Mouse (Mus musculus) kidney, postnatal 14 days (tissue): ENCODE data around the gene Wipi1.

Experiments used
- DNase-seq: peaks from one replicate; pipeline ENCODE4 v3.0.0; 2022; ENCODE audit warnings: mixed read lengths

The Wipi1 gene

DNA sequence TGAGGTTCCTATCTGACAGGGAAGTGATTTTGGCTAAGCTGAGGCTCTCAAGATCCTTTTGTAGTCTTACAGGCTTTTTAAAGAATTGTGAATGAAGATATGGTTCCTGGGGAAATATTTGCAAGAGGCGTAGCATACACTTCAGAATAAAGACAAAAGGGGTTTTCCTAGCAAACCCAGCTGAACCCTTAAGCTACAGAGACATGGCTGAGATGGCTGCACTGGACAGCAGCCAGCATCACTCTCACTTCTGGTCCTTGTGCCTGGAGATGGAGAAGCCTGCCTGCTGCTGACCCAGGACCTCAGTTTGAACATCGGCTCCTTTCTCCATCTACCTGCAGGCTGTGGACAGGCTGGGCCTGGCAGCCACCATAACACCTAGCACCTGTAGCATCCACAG, 37.2 kb downstream of the Wipi1 start:
- DNase-seq = no peak

DNA sequence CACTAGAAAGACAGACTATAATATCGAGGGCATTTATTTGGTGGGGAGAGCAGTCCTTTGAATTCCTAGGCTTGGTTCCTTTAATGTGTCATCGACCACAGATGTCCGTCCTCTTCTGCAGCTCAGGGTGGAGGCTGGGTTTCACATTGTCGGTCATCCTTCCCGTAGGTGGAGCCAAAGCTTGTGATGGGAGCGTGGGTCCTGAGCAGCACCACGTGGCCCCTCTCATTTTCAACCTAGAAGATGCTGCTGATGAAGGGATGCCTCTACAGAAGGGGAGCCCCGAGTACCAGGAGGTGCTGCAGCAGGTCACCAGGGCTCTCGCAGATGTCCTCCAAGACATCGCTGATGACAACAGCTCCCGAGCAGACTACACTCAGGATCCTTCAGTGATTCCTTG, 39.7 kb downstream of the Wipi1 start:
- no peak for DNase-seq

DNA sequence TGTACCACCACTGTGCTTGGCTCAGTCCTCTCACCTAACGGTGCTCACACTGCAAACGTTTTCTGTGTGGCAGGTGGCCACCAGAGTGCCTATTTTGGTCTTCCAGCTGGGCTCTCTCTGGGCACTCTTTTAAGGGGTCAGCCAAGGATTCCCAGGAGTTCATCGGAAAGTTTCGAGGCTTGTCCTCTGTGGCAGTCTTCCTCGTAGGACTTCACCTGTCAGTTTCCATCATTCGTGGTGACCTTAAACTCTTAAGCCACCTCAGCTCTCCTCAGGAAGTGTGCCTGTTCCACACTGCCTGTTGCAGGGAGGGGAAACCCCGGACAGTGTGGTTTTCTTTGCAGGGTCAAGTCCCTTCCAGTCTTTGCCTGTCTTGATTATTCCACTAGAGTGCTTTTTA, 42.0 kb downstream of the Wipi1 start:
- DNase-seq = no peak

DNA sequence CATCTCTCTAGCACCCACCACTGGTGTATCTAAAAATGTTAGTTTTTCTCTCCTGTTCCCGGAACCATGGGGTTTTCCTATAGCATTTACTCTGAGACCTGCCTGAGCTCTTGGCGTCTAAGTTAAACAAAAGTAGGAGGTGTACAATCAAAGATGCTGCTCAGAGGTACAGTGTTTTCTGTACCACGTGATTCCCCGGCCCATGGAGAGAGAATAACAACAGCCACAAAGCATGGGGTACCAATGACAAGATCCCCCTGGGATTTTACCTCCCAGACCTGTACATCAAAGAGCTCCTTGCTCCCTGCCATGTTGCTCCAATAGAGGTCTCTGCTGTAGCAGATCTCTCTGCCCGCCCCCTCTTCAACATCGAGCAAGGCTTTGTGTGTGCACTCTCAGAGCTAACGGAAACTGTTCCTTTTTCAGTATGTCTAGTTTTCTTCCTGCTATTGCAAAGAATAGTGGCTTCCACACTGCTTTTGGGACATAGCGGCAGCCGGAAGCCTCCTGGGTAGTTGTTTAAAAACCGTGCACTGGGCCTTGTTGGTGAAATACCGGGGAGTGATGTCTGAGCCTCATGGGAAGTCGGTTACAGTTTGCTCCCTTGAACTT, 42.7 kb downstream of the Wipi1 start:
- no peak for DNase-seq

DNA sequence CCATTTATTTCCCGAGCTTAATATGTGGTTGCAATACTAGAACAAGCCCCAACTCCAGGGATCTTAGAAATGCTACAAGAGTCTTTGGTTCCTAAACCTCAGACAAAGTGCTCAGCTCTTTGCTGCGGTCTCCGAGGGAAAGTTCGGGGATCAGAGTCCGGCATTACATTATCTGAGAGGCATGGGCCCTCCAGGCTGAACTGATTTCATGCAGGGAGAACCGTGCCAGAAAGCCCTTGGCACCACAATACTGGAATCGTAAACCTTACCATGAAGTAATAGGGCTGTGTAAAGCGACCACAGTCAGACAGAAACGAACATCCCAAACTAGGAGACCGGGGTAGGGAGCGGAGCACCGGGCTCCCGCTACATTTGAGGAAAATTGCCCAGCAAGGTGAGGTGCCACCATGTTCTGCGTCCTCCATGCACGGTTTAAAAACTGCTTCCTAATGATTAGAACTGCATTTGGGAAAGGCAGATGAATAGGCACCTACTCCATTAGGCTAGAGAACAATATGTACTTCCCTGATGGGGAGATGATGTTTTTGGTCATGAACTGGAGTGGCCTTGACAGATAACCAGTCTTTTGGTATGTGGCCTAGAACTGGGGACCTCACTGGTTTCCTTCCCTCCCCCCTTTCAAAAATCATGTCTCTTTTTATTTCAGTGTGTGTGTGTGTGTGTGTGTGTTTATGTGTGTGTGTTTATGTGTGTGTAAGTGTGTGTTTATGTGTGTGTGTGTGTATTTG, 47.1 kb downstream of the Wipi1 start:
- no peak for DNase-seq

DNA sequence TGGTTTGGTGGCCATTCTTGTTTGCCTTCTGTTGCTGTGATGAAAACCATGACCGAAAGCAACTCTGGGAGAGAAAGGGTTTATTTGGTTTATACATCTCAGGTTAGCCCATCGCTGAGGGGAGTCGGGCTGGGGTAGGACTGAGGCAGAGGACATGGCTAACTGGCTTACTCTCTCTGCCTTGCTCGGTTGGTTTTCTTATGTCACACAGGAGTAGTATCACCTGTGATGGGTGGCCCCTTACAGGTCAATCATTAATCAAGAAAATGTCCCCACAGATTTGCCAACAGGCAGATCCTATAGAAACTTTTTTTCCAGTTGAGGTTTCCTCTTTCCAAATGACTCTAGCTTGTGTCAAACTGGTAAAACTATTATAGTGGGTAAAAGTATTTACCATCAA, 48.1 kb downstream of the Wipi1 start:
- DNase-seq = no peak

DNA sequence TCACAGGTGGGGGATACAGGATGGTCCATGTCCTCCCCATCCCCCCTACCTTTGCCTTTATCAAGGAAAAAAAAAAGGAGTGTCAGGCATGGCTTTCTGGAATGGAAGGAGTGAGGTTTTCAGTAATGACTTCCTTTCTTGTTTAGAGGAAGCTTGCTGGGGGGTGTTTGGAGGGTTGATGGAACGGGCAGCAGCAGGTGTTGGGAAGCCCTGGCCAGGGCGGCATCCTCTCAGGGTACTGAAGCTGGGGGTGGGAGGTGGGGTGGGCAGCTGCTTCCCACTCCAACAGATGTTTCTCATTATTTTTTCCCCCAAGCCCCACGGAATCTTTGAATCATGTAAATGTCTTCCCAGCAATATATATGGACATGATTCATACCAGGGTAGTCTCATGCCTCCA, 50.3 kb downstream of the Wipi1 start:
- no peak for DNase-seq

DNA sequence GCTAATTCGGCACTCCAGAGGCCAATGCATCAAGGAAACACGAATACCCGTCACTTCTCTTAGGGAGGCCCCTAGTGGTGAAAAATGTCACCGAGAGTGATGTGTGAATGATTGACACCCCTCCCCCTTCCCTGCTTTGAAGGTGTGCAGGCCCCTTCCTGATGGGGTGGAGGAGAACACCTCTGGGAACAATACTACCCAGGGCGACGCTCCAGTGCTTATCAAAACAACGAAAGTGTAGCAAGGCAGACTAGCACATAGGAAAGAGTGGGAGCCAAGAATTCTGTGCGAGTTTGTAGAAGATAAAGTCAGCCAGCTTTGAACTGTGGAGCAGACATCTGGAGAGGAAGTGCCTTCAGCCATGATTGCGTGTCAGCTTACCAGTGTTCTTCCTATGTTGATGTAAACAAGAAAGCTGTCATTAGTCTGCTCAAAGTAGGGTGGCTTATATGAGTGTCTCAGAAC, 50.9 kb downstream of the Wipi1 start:
- peak; percentile 66 for DNase-seq

DNA sequence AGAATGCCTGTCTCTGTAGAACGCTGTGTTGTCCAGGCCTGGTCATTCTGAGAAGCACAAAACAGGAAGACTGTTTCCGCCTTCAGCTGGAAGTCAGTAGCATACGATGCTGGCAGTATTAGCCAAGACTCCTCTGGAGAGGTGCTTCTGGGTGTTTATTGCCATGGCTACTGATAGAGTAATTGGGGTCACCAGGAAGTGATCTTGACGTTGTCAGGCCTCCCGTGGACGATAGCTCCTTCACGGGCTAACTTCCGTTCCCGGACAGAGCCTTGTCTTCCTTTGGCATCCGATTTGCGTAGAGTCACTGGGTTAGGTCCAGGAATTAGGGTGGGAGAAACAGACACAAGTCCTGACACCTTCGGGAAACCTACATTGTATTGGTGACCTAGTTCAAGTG, 52.5 kb downstream of the Wipi1 start:
- DNase-seq = peak; percentile 36

DNA sequence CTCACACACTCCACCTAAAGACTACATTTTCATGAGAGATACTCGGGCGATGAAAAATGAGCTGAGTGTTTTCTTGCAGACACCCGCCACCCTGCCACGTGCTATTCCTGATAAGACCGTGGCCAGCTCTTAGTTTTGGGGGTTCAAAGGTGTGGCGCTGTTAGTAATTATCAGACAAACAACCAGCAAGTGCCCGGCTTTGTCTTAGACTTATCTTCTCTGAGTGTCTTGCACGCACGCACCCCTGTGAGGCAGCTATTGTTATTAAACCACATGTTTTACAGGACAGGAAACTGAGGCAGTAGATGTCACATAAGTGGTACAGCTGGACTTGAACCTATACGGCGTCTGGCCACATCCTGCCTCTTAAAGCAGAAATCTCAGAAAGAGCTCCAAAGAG, 54.3 kb downstream of the Wipi1 start:
- DNase-seq = no peak

DNA sequence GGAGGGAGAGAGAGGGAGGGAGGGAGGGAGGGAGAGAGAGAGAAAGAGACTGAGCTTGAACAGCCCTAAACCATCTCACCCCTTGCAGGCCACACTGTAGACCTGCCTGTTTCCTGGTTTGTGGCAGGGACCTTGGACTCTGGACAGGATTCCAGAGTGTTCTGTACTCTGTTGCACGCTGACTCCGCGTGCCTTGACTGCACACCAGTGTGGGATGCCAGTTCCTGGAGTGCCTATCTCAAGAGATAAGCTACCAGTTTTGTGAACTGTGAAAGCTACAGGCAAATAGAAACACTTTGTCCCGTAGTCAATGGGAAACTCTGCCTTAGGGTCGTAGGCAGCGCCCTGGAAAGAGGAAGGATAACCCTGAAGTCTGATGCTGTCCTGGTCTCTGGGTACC, 55.6 kb downstream of the Wipi1 start:
- DNase-seq = peak; percentile 66

DNA sequence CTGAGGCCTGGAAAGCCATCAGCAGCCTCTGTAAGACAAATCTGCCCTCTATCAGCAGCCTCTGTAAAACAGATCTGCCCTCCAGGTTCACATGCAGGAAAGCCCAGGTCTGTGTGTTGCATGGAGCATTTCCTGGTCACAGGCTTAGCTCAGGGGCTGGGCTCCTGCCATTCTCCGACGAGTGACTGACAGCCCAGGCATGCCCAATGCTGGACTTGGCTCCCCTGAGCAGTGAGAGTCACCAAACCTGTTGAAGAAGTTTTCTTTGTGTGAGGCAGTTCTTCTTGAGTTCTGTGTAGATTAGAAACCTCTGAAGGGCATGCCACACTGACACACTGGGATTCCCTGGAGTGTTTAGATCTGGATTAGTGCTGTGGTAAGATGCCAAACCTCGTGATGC, 57.3 kb downstream of the Wipi1 start:
- DNase-seq = peak; percentile 23

DNA sequence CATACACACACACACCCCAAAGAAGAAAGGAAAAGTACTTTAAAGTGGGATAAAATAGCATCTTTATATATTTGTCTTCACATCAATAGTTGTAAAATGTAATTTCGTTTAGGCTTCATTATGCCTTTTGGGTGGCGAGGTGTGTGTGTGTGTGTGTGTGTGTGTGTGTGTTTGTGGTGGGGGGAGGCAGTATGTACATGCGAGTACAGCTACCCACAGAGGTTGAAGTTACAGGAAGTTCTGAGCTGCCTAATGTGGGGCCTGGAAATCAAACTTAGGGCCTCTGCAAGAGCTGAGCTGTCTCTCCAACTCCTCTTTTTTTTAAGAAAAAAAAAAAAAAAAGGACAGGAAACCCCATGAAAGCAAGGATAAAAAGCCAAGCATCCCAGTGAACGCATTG, 57.8 kb downstream of the Wipi1 start:
- DNase-seq = no peak

DNA sequence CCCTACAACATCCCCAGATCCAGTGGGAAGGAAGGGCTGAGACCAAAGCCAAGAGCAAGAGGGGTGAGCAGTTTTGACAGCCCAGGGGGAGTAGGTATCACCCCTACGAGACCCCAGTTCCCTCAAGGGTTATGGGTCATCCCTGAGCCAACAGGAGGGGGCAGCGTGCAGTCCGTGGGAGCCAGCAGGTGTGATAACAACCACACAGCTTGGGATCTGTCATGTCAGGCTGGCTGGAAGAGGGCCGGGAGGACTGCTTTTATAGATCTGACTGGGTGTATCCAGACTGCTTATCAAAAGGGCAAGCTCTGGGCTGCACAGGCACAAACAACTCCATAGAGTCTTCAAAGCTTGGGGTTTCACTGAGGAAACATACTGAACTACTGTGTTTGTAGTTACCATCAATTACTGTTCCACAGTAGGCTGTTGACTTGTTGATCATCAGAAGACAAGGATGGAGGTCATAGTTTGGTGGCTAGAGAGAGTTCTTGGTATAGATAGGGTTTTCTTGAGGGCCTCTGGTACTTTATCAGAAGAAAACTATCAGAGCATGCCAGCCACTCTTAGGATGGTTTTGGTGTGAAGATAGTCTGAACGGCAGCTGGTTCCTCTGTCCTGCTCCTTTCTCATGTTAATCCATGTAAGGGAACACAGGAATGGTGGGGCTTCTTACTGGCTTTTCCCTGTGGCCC, 62.0 kb downstream of the Wipi1 start:
- no peak for DNase-seq

DNA sequence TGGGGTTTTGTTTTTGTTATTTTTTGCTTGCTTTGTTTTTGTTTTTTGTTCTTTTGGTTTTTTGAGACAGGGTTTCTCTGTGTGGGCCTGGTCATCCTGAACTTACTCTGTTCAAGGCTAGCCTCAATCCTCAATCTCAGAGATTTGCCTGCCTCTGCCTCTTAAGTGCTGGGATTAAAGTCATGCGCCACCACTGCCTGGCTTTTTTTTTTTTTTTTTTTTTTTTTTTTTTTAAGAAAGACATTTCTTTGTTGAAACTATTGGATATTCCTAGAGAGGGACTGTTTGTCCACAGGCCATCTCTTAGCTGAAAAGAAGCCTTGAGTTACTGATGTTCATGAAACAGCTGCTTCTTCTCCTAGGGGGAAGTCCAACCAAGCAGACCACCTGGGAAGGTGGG, 64.1 kb downstream of the Wipi1 start:
- no peak for DNase-seq

DNA sequence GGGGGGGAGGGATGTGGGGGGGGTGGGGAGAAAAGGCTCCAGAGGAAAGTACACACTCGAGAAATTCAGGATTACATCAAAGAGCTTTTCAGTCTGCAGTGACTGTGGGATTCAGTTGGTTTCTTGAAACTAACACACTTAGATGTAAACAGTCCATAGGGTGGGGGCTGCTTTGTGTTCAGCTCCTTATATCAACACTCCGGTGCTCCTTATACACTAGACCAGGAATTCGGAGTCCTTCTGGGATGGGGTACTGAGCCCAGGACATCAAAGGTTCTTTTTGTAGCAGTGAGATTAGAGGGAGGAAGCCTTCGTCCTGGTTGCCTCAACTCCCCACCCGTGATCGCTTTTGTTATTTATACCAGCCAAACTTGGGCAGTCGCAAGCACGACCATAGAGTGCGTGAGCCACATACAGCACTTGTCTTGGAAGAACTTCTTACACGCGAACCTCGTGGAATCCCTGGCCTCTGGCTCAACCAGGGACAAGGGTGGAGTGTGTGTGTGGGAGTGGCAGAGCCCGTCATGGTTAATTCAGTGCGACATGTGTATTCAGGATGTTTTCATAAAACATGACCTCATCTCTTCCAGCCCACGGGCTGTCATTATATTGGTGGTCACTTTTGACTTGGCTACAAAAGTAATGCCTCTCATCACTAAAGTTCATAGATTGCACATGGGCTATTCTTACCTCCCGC, 65.3 kb downstream of the Wipi1 start:
- no peak for DNase-seq

DNA sequence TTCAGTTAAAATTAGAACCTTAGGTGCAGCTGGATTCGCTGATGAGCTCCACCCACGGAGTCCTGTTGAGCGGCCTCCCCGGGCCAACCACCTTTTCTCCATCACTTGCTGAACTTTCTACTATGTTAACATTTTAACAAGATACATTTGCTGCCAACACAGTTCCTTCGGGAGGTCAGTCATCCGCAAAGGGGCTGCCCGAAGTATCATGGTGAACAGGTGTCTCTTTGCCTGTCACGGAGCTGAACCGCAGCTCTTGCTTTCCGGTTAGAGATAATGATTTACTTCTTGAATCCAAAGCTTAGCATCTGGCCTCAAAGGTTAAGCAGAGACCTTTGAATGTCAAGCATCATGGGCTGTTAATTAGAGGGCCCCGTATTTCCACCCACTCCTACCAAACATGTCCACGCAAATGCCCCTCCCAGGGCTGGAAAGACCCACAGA, 66.0 kb downstream of the Wipi1 start:
- DNase-seq = peak; percentile 81

DNA sequence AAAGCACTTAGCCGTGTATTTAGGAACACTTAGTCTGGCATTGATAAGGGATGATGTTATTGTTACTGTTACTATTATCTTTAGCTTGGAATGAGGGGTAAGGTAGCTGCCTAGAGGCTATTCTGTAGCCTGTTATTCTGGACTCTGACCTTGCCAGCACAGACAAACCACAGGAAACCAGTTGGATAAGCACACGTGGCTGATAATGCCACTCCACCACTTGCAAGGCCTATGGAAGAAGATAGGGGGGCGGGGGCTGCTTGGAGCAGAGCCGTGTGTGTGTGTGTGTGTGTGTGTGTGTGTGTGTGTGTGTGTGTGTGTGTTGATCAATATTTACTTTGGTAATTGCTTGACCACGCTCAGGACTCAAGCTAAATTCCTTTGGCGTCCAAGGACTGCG, 66.5 kb downstream of the Wipi1 start:
- no peak for DNase-seq

DNA sequence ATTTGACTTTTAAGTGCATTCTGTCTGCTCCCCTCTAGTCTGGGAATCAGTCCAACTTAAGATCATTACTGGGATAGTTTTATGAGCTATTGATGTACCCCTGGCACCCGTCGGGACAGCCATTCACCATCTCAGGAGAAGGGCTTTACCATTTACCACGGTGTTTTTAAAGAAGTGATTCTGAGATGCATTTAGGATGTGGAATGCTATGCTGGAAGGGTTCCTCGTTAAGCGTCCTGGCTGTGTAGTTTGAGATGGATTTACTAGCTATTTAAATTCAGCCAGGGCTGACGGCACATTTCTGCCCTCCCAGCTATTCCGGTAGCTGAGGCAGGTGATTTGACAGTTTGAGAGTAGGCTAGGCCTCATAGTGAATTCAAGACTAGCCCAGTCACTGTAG, 67.3 kb downstream of the Wipi1 start:
- no peak for DNase-seq

DNA sequence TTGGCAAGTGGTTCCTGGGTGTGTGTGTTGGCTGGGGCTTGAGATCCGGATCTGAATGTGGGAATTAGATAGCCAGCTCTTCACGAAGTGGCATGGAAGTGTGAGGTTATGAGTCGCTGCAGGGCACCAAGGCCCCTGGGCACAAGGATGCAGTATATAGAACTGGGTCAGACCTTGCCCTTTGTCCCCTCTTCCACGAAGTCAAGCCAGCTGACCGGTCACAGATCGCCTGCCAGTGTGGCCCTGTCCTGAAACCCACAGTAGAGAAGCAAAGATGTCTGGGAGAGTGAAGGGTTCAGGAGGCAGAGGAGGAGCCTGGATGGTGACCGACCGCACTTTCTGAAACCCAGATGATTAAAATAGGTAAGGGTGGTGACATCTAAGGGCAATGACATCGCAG, 68.3 kb downstream of the Wipi1 start:
- peak; percentile 32 for DNase-seq

DNA sequence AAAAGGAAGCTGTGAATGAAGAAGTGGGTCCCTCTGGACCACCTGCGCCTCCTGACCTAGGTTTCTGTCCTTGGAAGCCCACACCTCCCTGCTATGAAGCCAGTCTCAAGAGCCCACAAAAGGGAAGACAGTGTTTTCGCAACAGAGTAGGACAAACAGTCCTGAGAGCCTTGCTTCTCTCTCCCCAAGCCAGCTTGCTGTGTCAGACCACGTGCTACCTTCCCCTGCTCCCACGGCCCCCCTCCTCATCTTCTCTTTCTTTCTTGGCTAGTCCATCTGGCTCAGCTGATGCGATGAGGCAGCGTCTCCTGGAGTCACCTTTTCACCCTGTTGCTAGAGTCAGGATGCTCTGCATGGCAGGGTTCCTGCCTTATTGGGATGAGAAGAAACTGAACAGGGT, 72.5 kb downstream of the Wipi1 start:
- no peak for DNase-seq

DNA sequence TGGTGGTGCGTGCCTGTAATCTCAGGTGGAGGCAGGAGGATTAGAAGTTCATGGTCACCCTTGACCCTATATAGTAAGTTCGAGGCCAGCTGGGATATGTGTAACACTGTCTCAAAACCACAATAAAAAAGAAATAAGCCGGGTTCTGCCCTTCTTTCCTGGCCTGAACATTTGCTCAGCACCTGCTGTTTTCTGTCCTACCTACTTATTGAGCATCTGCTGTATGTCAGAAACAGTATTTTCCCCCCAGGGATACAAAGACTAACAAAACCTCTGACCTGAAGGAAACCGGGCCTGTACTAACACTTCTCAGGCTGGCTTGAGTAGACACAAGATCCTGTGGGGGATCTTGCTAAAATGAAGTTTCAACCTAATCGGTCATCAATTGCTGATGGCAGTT, 74.8 kb downstream of the Wipi1 start:
- no peak for DNase-seq

DNA sequence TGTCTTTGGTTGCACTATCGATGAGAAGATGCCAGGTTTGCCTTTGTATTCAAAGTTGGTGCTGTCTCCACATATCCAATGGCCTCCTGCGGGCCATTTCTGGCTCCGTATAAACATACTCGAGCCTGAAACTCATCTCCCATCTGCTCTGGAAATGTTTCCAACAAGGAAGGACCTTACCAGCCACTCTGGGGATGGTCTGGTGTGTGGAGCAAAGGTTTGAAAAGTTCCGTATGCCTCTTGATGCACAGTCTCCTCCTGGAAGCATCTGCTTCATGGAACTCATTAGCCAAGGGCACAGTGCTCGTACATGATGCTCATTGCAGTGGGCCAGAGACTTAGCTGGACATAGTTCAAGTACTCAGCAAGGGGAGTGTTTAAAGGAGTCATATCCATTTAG, 75.8 kb downstream of the Wipi1 start:
- DNase-seq = no peak

DNA sequence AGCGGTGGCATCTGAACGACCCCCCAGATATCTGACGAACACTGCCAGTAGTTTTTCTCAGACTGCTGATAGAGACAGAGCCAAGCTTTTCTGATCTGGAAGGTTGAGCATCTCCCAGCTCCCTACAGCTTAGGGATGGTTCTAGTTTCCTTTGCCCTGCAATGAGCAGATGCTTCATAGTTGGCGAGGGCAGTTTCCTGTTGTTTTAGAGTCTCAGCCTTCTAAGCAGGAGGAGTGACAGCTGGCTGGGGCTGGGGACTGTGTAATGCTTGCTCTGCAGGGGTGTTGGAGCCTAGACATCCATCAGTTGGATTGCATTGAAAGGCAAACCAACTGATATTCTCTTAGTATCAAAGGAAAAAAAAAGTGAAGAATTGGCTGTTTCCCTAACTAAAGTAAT, 81.7 kb downstream of the Wipi1 start:
- DNase-seq = no peak
